Mouse (Mus musculus) hematopoietic stem cell, adult 5-6 weeks (primary cell): ENCODE results near the gene Slc12a4. TPM values are rescaled to one million over a fixed set of nuclear protein-coding genes. Genes with fewer than 3 reads are reported as not detected.
A peak's percentile ranks its signal among the peaks of the same experiment; 100 is the strongest.

Source experiments
- ATAC-seq, 2 experiments: fragments of 125-278 bp in 1 of 2; replicated peaks in 1 of 2; 2 replicates each; pipeline ENCODE4 v1.8.0; 2016 to 2017; ENCODE audit warnings: inconsistent platforms in 2 of 2, mild to moderate bottlenecking in 2 of 2, moderate number of reproducible peaks in 2 of 2, low read depth in 1 of 2, moderate TSS enrichment in 1 of 2; ENCODE audit not compliant: low FRiP score in 2 of 2, poor library complexity in 2 of 2, severe bottlenecking in 2 of 2, insufficient read depth in 1 of 2, low TSS enrichment in 1 of 2
- total RNA-seq: library from RNA; stranded (forward); fragments of 172-1452, 232-1000 nt; gene quantifications from 2 replicates; pipeline ENCODE4 v1.2.3, GENCODE M21; 2017

The Slc12a4 gene
- total RNA-seq, 1 experiment from 2014 or later: 1.4 TPM

DNA sequence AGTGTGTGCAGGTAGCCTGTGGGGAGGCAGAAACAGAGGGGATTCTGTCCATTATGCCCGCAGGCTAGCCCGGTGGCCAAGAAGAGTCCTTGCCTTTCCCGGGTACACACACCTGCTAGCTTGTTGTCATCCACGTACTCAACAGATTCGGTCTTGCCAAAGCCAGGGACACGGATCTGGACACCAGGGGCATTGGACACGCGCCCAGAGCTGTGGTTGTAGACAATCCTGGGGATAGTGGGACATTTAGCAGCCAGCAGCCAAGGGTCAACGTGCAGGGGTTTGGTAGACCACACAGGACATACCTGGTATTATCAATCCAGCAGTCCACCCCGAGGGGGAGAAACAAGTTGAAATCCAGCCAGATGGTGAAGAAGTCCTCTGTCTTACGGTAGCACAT is 23.9 kb downstream of the Slc12a4 start:
- ATAC-seq: no peak

- ATAC-seq: peak; percentile 19 to 46; a peak in 3 of 4 replicates
Observed at GRCm38 (mm10) chr8:105938306-105938669, 27.6 kb downstream of the Slc12a4 start, which contains the start of gene Psmb10. Psmb10 (minus strand) TSS chr8:105938444.

DNA sequence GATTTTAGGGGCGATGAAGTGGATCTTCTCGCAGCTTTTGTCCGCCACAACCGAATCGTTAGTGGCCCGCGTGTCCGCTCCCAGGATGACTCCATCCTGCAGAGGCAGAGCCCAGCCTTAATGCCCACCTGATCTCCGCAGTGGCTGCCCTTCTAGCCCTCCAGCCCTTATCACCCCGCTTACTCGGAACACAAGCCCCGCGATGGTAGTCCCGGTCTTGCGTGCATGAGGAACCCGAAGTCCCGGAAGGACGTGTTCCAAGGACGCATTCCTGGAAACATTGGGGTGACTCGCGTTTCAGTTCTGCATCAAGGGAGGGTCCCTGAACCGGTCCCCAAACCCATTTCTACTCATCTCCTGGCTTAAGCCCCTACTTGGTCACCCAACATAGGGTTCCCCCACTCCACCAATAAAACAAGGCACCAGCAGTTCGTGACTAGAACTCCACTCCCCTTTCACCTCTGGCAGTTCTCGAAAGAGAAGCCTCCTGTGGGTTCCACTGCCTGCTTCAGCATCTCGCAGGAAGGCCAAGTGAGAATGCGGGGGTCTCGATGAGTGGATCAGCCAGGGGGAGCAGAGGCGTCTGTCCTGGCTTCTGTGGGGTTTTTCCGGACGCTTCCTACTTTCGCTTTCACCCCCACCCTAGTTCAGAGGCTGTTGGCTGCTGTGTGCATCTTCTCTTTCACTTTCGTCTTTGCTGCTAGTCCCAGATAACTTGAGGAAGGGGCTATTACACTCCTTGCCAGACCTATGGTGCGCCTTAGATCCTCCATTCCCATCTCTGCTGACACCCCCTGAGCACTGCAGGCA is 28.2 kb downstream of the Slc12a4 start:
- ATAC-seq: peak; percentile 42 to 65

DNA sequence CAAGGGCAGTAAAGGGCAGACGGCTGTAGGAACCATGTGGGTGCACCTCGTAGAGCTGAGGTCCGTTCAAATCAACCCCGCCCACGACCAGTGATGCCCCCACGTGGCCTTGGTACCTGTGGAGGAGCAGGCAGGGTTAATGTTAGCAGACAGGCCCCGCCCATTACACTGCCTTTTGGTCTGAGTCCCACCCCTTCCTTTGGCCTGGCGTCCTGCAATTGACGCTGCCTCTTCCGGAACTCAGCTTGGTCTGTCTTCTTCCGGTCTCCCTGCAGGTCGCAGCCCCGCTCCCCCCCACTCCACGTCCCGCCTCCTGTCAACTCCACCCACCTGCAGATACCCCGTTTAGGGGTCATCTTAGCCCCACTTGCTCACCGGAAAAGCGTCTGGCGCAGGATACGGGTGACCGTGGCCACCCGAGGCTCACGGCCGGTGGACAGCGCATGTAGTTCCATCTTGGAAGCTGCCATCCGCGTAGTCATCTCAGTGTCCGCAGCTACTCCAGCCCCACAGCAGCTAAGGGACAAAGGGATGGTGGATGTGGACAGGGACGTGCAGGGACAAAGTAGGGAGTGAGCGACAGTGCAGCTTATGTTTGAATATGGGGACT is 28.9 kb downstream of the Slc12a4 start:
- ATAC-seq: peak; percentile 79 to 80

GRCm38 (mm10) chr8:105935863-105936603 is 29.9 kb downstream of the Slc12a4 start:
- no peak for ATAC-seq

- no peak for ATAC-seq
Observed at GRCm38 (mm10) chr8:105935105-105935504, 30.8 kb downstream of the Slc12a4 start.

DNA sequence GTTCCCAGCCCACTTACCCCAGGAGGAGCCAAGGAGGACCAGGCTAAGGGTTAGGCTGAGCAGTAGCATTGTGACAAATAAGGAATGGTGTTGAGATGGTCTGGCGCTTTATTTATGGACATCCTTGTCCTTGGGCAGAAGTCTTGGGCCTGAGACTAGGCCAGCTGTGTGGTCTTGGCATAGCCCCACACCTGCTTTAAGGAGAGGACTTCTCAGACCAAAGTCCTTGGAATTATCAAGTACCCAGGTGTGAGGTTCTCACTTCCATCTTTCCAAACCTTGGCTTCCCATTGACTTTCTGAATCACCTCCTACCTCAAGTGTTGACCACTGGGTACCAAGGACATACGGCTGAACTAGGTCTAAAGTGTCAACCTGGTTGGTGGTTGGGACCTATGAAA is 32.1 kb downstream of the Slc12a4 start, which contains the start of gene Ctrl:
Gene Ctrl (minus strand): TSS at position 101 of the 400 bp plus-strand sequence.
- ATAC-seq: no peak

DNA sequence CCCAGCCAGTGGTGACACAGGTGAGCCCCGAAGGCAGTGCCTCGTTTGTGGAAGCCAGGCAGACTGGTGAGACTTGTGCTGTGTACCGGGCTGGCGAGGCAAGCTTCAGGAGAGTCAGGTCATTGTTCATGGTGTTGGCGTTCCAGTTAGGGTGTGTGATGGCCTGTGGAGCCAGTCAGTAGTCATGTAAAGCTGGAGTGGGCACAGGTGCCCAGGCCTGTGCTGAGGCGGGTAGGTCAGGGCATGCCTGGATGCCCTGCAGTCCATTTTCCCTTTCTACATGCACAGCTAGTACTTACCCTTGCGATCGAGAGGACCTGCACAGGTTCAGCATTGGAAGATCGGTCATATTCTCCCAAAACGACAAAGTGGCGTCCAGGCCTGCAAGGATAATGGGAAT is 33.4 kb downstream of the Slc12a4 start:
- ATAC-seq: no peak

DNA sequence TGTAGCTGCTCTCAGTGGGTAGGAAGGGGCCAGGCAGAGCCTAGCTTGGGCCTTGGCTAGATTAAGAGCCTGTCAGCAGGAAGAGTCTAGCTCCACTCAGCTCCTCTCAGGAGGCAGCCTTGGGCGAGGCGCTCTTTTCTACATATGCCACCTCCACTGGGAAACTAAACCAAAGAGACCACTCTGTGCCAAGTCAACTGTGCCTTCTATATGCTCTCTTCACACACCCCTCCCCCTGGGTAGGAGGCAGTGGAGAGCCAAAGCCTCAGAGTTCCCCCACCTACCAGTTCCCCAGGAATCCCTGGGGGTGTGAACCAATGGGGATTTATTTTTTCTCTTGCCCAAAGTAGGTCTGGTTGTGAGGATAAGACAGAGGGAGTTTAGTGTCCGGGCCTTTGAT is 34.6 kb downstream of the Slc12a4 start:
- ATAC-seq: no peak

GRCm38 (mm10) chr8:105930602-105931001 is 35.3 kb downstream of the Slc12a4 start:
- peak; percentile 79 to 89; a peak in 3 of 4 replicates for ATAC-seq

DNA sequence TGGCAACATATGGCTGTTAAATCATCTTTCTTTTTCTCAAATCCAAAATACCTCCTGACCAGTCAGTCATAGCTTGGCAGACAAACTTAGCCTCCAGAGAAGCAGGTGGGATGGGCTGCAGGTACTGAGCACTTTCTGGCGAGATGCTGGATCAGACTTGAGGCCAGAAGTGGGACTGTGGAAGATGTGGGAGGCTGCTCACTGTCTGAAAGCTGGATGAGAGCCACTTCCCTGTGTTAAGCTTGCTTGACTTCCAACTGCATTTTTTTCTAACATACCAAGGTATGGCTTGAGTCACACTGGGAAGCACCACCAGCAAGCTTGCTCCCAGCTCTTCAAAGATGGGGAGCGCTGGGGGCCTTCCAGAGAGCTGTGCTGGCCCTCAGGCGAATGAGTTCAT is 40.8 kb downstream of the Slc12a4 start:
- ATAC-seq: no peak

DNA sequence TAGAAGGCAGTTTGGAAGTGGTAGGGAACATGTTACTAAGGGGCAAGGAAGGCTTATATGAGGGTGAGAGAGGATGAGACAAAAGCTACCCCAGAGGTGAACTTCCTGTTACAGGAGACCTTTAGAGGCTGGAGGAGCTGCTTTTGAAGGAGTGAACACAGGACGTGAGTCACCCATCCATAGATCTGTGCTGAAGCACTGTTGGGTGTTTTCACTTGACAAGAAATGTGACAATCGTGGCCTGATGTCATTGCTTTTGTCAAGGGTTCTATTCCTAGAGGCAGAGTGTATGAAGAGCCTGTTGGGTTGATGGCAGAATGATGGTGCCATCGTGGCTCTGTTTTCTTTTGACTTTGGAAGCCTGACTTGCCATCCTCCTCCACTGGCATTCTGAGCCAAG is 46.5 kb downstream of the Slc12a4 start:
- ATAC-seq: no peak

DNA sequence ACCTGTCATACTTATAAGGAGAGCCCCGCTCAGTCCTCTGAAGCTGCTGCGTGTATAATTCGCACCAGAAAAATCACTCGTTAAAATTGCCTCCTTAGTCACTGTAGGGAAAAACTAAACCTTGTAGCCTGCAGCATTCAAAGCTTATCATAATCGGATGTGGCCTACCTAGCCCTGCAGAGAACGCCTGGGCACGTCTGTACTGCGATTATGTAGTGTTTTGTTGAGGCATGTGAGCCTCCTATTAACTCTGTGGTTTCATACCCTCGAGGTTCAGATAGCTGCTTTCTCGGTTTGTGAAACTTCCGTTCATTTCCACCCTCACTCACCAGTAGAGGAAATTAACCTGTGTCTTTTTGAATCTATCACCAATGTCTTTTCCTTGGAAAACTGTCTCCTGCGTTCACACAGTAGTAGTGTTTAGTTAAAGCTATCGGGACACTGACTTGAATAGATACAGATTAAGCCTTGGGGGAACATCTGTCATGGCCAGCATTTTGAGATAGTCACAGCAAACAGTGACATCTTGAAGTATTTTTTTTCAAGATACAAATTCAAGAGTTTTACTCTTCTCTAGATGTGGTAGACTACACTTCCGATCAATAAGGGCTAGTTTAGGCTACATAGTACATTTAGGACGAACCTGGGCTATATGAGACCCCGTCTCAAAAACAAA is 64.8 kb downstream of the Slc12a4 start:
- peak; percentile 9 to 44; a peak in 1 of 4 replicates for ATAC-seq

DNA sequence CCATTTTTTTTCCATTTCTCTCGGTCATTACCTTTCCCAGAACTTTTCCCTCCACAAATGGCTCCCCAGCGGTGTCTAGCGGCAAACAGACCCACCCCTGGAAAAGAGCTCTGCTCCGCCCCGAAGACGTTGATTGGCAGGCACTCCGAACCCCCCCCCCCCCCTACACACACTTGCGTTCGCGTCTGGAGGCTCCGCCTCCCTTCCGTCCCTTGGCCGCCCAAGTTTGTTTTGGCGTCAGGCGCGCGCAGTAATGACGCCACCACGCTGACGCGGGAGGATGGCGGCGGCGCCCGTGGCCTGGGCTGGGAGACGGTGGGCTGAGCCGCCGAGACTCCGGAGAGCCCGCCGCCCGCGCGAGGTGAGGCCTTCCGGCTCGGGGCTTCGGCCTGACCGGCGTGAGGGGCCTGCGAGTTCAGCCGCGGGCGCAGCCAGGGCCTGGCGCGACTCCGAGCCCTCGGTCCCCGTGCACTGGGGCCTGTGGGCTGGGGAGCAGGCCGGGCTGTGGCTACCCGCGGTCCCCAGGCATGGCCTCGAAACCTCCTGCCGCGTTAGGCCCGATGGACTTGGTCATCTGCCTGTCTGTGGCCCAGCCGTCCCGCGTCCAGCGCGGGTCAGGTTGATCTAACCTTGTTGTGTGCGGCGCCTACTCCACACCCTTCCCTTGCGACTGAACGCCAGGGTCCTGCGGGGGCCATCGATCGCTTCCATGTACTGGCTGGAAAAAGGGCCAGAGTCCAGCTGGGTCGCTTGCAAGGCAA is 65.5 kb downstream of the Slc12a4 start, which contains the start of gene Pskh1:
Gene Pskh1 (plus strand): TSS at position 262 of the 761 bp plus-strand sequence.
- ATAC-seq: peak; percentile 95 to 96

- no peak for ATAC-seq
Observed at GRCm38 (mm10) chr8:105897801-105898480, 68.0 kb downstream of the Slc12a4 start.
